8 mouse cellular contexts compared by ENCODE assay signal in genomic region chr4:109238428-109239268, GRCm38 (mm10). TPM values are rescaled to one million over a fixed set of nuclear protein-coding genes. Genes with fewer than 3 reads are reported as not detected.
DNase-seq lines count a peak whose midpoint lies in the region; ATAC-seq and TF ChIP-seq lines count a peak whose summit lies in the region.

No protein-coding gene starts in this region.

- H3K9me3 ChIP-seq in limb, embryonic 13.5 days = no peaks in the 10 kb centered on the region
- H3K9me3 ChIP-seq in limb, embryonic 10.5 days (replicated peaks) = no peaks in the 10 kb centered on the region
- H3K9me3 ChIP-seq in limb, embryonic 15.5 days = no peaks in the 10 kb centered on the region
- no peaks in the 10 kb centered on the region for H3K9me3 ChIP-seq in lung, postnatal 0 days (ENCODE audit: low read length)

- ATAC-seq in limb, embryonic 13.5 days (ENCODE audit: low FRiP score, low read depth) = peak; percentile 36; the same call in 1 of the 2 replicates
- peak; percentile 42; the same call in 1 of the 2 replicates for ATAC-seq in limb, embryonic 15.5 days (ENCODE audit: insufficient number of reproducible peaks, low FRiP score, low TSS enrichment, low read depth)
- no peak for ATAC-seq in megakaryocyte, adult 5-6 weeks (ENCODE audit: poor library complexity, severe bottlenecking)
- no peak for ATAC-seq in lung, postnatal 0 days

- peaks cover 21% of the 10 kb centered on the region for H3K4me1 ChIP-seq in limb, embryonic 13.5 days
- H3K4me1 ChIP-seq in limb, embryonic 10.5 days = peaks cover 14% of the 10 kb centered on the region
- peaks cover 12% of the 10 kb centered on the region; the same call in 1 of the 2 replicates for H3K4me1 ChIP-seq in limb, embryonic 15.5 days
- no peaks in the 10 kb centered on the region for H3K4me1 ChIP-seq in lung, postnatal 0 days (ENCODE audit: insufficient read depth, low read depth, low read length)

- TF ChIP-seq EP300 in lung, postnatal 0 days (IDR thresholded peaks at IDR 0.05) = no peak

- H3K4me2 ChIP-seq in limb, embryonic 13.5 days (replicated peaks) = no peak overlapping the region
- no peak overlapping the region for H3K4me2 ChIP-seq in limb, embryonic 15.5 days
- H3K4me2 ChIP-seq in lung, postnatal 0 days (replicated peaks; ENCODE audit: low read depth, low read length) = no peak overlapping the region

- TF ChIP-seq CTCF in lung, postnatal 0 days (IDR thresholded peaks at IDR 0.05) = no peak

- no peak overlapping the region for H3K4me3 ChIP-seq in limb, embryonic 13.5 days
- no peak overlapping the region for H3K4me3 ChIP-seq in limb, embryonic 10.5 days
- H3K4me3 ChIP-seq in limb, embryonic 15.5 days = no peak overlapping the region
- H3K4me3 ChIP-seq in lung, postnatal 0 days (ENCODE audit: low read depth, low read length) = no peak overlapping the region

- no peak overlapping the region for H3K9ac ChIP-seq in limb, embryonic 13.5 days
- no peak overlapping the region for H3K9ac ChIP-seq in limb, embryonic 15.5 days
- H3K9ac ChIP-seq in lung, postnatal 0 days (replicated peaks; ENCODE audit: low read depth) = no peak overlapping the region

- H3K27me3 ChIP-seq in limb, embryonic 13.5 days = no peaks in the 10 kb centered on the region
- H3K27me3 ChIP-seq in limb, embryonic 10.5 days (ENCODE audit: low read depth, poor library complexity, severe bottlenecking) = no peaks in the 10 kb centered on the region
- no peaks in the 10 kb centered on the region for H3K27me3 ChIP-seq in limb, embryonic 15.5 days
- no peaks in the 10 kb centered on the region for H3K27me3 ChIP-seq in lung, postnatal 0 days (replicated peaks; ENCODE audit: insufficient read depth, low read length)

- no peak for DNase-seq in limb, embryonic 10.5 days (ENCODE audit: low spot score)
- peak; percentile 74 to 77 for DNase-seq in adrenal gland, postnatal 36 days
- peak; percentile 75 for DNase-seq in gonadal fat pad, adult 2 months (ENCODE audit: low read depth)
- DNase-seq in spleen, postnatal 14 days (ENCODE audit: low spot score in 2 of 2) = no peak
- no peak for DNase-seq in lung, postnatal 0 days (ENCODE audit: low spot score)

- WGBS in limb, embryonic 13.5 days = 73% methylated on average over 24 of the region's 24 CpGs
- WGBS in limb, embryonic 10.5 days = 91% methylated on average over 24 of the region's 24 CpGs
- 60% methylated on average over 24 of the region's 24 CpGs for WGBS in limb, embryonic 15.5 days
- WGBS in lung, postnatal 0 days = 75% methylated on average over 24 of the region's 24 CpGs

- H3K36me3 ChIP-seq in limb, embryonic 13.5 days = no peaks in the 10 kb centered on the region
- no peaks in the 10 kb centered on the region for H3K36me3 ChIP-seq in limb, embryonic 10.5 days
- no peaks in the 10 kb centered on the region for H3K36me3 ChIP-seq in limb, embryonic 15.5 days
- no peaks in the 10 kb centered on the region for H3K36me3 ChIP-seq in lung, postnatal 0 days (ENCODE audit: insufficient read depth, low read length)

- H3K27ac ChIP-seq in limb, embryonic 13.5 days = no peak overlapping the region
- H3K27ac ChIP-seq in limb, embryonic 10.5 days = no peak overlapping the region
- H3K27ac ChIP-seq in limb, embryonic 15.5 days = no peak overlapping the region
- no peak overlapping the region for H3K27ac ChIP-seq in lung, postnatal 0 days (ENCODE audit: low read length)

RNA-seq across cellular contexts. Expression of gene Calr4, which starts 4.4 kb away (rescaled TPM):
- not detected in 2 replicates for polyA plus RNA-seq in limb, embryonic 13.5 days (2015; fragmentation: Nextera tagmentation; extraction: Ambion mirVana)
- polyA plus RNA-seq in limb, embryonic 10.5 days (2016; fragmentation: Nextera tagmentation; extraction: Ambion mirVana) = not detected in 2 replicates
- total RNA-seq in adrenal gland, postnatal 36 days (2021) = 1 to 10 TPM in 1 of 2 experiments, under 1 TPM in 1; 0.79 to 1.1 TPM
- polyA plus RNA-seq in gonadal fat pad, adult 2 months (2012; rRNA removed) = 0.22 and 0.51 TPM in 2 replicates
- 0.09 and 0.24 TPM in 2 replicates for polyA plus RNA-seq in limb, embryonic 15.5 days (2015; fragmentation: Nextera tagmentation; extraction: Ambion mirVana)
- total RNA-seq in megakaryocyte, adult 5-6 weeks (2015) = 0.07 and 0.14 TPM in 2 replicates
- total RNA-seq in megakaryocyte, adult 5-6 weeks (2017) = 0.55 TPM in 1 of 2 replicates, not detected in the other
- polyA plus RNA-seq in lung, postnatal 0 days (2015; fragmentation: Nextera tagmentation; extraction: Ambion mirVana) = 0.27 and 0.32 TPM in 2 replicates

RNA-seq across cellular contexts. Expression of gene Osbpl9, which starts 36.6 kb away (rescaled TPM):
- 68.7 and 69.0 TPM in 2 replicates for polyA plus RNA-seq in limb, embryonic 13.5 days (2015; fragmentation: Nextera tagmentation; extraction: Ambion mirVana)
- polyA plus RNA-seq in limb, embryonic 10.5 days (2016; fragmentation: Nextera tagmentation; extraction: Ambion mirVana) = 57.7 and 64.5 TPM in 2 replicates
- total RNA-seq in adrenal gland, postnatal 36 days (2021) = 100 to 1,000 TPM; 121 to 164 TPM
- polyA plus RNA-seq in gonadal fat pad, adult 2 months (2012; rRNA removed) = 95.8 and 138 TPM in 2 replicates
- polyA plus RNA-seq in limb, embryonic 15.5 days (2015; fragmentation: Nextera tagmentation; extraction: Ambion mirVana) = 62.1 and 63.8 TPM in 2 replicates
- 194 and 217 TPM in 2 replicates for total RNA-seq in megakaryocyte, adult 5-6 weeks (2015)
- 161 and 173 TPM in 2 replicates for total RNA-seq in megakaryocyte, adult 5-6 weeks (2017)
- 98.5 and 115 TPM in 2 replicates for polyA plus RNA-seq in lung, postnatal 0 days (2015; fragmentation: Nextera tagmentation; extraction: Ambion mirVana)

RNA-seq across cellular contexts. Expression of gene Eps15, which starts 41.4 kb away (rescaled TPM):
- polyA plus RNA-seq in limb, embryonic 13.5 days (2015; fragmentation: Nextera tagmentation; extraction: Ambion mirVana) = 35.6 and 39.9 TPM in 2 replicates
- 26.4 and 33.4 TPM in 2 replicates for polyA plus RNA-seq in limb, embryonic 10.5 days (2016; fragmentation: Nextera tagmentation; extraction: Ambion mirVana)
- total RNA-seq in adrenal gland, postnatal 36 days (2021) = 10 to 100 TPM; 75.6 to 91.0 TPM
- polyA plus RNA-seq in gonadal fat pad, adult 2 months (2012; rRNA removed) = 13.4 and 14.7 TPM in 2 replicates
- polyA plus RNA-seq in limb, embryonic 15.5 days (2015; fragmentation: Nextera tagmentation; extraction: Ambion mirVana) = 37.5 and 40.1 TPM in 2 replicates
- 127 and 129 TPM in 2 replicates for total RNA-seq in megakaryocyte, adult 5-6 weeks (2015)
- total RNA-seq in megakaryocyte, adult 5-6 weeks (2017) = 103 and 126 TPM in 2 replicates
- polyA plus RNA-seq in lung, postnatal 0 days (2015; fragmentation: Nextera tagmentation; extraction: Ambion mirVana) = 31.0 and 37.0 TPM in 2 replicates

Comparison
In these comparisons a context has a peak if more than half of its experiments do, and no peak if none do; other contexts are left out.
1. ATAC-seq: peak in limb, embryonic 13.5 days (single experiment) and limb, embryonic 15.5 days (single experiment); none in megakaryocyte, adult 5-6 weeks (single experiment) and lung, postnatal 0 days (single experiment).
2. DNase-seq: peak in adrenal gland, postnatal 36 days (2 of 2) and gonadal fat pad, adult 2 months (single experiment); none in limb, embryonic 10.5 days (single experiment), spleen, postnatal 14 days (0 of 2) and lung, postnatal 0 days (single experiment).